Mouse (Mus musculus) heart, adult 11 months (tissue): ENCODE results near the gene Rpl31.

Experiments
- DNase-seq: peaks from one replicate; pipeline ENCODE4 v3.0.0; 2022

Gene Rpl31

GRCm38 (mm10) chr1:39367601-39368266 lies at the start of gene Rpl31:
Rpl31 (plus strand) TSS chr1:39367842.
- DNase-seq: peak; percentile 100

DNA sequence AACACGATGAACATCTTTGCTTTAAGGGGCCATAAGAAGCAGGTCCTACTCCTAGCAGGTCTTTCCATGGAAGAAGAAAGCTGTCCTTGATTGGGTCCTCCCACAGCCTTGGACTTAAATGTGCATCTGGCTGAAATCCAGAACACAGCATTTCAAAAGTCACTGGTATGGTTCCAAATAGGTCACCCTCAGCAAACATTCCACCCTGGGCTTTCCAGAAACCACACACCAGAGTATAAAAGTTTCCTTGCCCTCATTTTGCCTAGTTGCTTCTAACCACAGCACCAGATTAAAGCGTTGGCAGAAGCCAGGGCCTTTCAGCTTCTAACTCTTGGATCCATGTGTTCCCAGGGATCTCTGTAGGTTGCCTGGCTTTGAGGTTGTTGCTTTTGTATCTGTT lies 49.7 kb upstream of the Rpl31 start:
- peak; percentile 88 for DNase-seq

DNA sequence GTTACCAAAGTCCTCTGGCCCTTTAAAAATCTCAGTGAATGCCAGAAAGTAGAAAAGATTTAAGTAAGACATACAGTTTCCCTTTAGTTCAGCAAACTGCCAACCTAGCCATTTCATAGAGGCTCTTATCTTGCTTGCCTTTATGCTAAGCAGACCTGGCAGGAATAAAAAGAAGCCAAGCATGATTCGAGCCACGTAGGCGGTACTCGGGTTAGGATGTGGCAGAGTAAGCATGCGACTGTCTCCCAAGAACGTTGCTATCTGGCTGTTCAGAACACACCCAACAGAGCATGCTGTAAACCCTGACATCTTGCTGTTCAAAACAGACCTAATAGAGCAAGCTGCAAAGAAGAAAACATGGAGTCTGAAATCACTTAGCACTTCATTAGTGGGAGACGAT lies 48.8 kb upstream of the Rpl31 start:
- no peak for DNase-seq

DNA sequence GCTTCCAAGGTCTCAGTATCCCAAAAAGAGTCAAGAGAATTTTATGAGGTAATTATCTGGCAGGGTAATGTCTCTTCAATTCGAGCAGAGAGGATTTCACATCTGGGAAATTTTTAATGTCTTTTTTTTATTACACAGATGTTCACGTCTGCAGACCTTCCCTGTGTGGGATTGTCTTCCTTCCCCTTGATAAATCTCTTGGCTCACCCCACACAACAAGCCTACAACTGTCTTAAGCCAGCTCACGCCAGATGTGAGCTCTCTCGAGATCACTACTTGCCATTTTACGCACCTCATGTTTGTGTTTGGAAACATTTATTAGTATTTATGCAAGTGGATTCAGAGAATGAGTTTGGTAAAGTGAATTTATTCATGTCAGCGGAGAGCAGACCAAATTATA lies 45.7 kb upstream of the Rpl31 start:
- DNase-seq: no peak

DNA sequence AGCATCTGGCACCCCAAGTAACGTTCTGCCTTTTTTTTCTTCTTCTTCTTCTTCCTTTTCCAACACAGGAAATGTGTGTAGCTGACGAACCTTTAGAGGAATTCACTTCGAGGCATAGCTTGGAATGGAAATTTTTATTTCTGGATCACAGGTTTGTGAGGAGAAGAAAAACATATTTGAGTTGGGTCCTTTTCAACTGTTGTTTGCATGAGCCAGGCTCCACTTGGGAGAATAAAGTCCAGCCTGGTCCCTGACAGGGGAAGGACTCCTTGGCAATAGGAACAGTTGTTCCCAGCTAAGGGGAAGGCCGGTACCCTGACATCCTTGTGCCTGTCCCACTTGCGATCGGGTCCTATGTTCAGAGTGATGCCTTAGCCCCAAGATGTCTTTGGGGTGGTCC lies 42.4 kb upstream of the Rpl31 start:
- no peak for DNase-seq

DNA sequence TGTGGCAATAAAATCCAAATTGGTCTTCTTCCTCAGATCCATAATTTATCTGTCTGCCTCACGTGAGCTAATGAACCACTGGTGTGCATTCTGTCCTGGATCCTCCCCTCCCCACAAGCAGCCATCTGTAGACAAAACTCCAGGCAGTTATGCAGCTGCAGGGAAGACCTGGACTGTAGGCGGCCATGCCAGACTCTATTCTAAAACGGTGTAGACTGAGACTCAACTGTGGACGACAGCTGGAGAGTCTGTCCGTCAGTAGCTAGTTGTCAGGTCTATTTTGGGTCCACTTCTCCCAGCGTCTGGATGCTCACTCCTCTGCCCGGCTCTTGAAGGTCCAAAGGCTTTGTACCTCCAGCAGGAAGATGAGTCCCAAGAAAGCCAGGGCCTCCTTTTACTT lies 40.1 kb upstream of the Rpl31 start:
- DNase-seq: no peak

GRCm38 (mm10) chr1:39330857-39331594 lies 36.6 kb upstream of the Rpl31 start:
- peak; percentile 94 for DNase-seq

DNA sequence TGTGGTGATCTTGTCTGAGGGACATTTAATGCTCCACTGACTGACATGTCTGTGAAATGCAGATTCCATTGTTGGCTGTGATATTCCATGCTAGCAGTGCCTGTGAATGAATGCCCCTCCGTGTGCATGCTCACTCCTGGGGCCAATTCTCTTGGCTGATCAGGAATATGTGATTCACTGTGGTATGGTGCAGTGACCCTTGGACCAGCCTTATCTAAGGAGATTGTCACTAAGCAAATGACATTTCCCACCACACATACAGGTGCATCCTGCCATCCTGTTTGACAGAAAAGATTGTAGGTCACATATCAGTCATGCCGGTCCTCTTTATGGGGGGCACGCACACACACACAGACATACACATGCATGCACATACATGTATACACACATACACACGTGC lies 35.2 kb upstream of the Rpl31 start:
- DNase-seq: no peak

DNA sequence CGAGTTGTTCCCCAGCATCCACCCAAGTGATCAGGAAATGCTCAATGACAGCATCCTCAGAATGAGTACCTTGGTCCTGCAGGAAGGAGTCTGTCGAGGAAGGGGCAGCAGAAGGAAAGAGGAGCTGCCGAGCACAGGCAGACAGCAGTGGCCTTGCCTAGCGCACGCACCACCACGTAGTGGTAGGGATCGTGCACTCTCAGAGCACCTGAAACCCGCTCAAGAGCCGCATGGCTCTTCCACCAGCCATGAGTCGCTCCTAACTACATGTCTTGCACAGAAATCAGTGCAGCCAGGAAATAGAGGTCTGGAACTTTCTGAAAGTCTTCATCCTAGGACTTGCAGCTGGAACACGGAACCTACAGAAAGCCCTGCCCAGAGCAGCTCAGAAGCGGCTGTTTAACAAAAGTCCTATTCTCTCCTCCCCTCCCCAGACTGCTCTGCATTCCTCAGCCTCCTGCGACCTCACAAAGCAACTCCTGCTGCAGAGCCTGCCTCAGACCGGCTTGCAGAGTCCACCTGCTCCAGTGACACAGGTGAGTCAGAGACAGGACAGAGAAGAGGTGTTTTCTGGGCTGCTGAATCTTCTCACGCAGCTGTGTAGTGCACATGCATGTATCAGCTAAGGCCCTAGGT lies 32.0 kb upstream of the Rpl31 start:
- no peak for DNase-seq

GRCm38 (mm10) chr1:39336788-39337187 lies 30.9 kb upstream of the Rpl31 start:
- DNase-seq: no peak

DNA sequence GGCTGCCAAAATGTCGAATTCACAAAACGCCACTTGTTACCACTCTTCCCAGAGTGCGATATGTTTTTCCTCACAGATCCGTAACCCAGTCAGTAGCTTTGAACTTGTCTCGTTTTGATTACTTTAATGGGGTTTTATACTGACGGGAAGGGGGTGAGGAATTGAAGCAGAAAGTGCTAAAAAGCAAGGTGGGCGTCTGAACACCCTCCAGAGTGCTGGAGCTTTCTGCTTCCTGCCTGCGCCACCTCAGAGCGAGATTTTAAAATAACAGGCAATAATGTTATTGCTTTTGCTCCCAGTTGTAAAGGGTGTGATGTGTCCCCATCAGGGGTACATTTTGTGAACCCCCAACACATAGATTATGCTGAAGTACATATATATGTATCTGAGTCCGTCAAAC lies 28.8 kb upstream of the Rpl31 start:
- no peak for DNase-seq

- DNase-seq: no peak
Measured at GRCm38 (mm10) chr1:39339455-39339854, 28.2 kb upstream of the Rpl31 start.

- no peak for DNase-seq
Measured at GRCm38 (mm10) chr1:39340156-39340555, 27.5 kb upstream of the Rpl31 start.

- peak; percentile 92 for DNase-seq
Measured at GRCm38 (mm10) chr1:39340647-39341046, 27.0 kb upstream of the Rpl31 start.

- no peak for DNase-seq
Measured at GRCm38 (mm10) chr1:39341807-39342206, 25.8 kb upstream of the Rpl31 start.

GRCm38 (mm10) chr1:39343242-39343641 lies 24.4 kb upstream of the Rpl31 start:
- DNase-seq: no peak

DNA sequence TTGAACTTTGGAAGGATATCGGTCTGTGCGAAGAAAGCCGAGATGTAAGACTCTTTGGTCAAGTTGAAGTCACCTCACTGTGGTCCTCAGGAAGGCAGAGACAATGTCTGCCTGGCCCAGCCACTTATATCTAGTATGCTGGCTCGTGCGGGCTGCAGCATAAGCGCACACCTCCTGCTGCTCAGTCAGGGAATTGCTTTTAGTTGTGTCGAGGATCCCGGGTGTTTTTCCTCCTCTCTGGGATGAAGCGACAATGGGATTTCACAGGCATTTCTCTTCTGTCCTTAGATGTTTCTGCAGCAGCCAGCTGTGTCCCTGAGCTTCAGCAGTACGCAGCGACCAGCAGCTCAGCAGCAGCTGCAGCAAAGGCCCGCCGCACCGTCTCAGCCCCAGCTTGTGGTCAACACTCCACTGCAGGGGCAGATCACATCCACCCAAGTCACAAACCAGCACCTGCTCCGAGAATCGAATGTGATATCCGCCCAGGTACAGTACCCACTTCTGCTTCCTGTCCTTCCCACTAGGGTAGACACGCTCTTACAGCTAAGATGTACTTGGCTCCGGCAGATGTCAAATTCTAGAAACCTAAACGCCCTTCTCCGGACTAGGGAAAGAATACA lies 22.6 kb upstream of the Rpl31 start:
- DNase-seq: no peak

- peak; percentile 95 for DNase-seq
Measured at GRCm38 (mm10) chr1:39349001-39349400, 18.6 kb upstream of the Rpl31 start.

DNA sequence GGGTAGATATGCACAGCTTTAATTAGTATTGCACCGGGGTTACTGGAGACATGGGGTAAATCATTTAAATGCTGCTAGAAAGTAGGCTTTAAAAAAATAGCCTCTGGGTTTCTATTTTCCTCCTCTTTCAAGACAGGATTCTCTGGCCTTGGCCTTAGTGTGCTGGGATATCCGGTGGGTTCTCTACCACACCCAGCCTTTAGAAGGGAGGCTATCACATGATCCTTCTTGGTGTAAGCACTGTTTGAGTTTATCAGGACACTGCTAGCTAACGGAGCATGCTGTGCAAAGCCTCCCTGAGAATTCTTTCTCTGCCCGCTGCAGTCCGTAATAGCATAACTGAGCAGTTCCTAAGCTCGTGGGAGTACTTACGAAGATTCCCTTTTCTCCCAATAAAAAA lies 18.2 kb upstream of the Rpl31 start:
- no peak for DNase-seq

DNA sequence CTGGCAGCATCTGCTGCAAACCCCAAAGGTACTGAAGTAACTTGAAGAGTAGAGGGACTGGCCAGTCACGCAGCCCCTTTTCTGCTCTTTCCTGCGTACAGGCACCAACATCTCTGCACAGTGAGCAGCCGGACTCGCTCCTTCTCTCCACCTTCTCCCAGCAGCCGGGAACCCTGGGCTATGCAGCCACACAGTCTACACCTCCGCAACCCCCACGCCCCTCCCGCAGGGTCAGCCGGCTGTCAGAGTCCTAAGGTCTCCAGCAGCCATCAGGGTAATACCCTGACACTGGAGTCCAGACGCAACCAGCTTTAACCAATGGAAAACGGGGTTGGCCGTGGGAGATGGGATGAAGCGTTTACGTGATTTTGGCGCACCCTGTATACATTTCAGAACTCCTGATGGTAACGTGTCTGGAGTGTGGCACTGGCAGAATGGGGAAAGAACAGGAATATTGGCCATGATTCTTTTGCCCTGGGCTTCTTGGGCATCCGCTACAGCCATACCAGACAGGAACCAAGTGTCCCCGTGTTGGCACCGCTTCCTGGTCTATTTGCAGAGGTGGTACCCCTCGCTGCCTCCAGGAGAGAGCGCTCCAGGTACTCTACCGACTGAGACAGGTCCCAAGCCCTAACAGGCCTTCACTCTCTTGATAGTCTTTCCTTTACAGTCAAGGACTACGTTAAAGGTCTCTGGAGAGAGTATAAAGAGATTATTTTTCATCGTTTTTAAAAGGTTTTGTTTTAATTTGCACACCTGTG lies 5.7 kb upstream of the Rpl31 start:
- no peak for DNase-seq

- no peak for DNase-seq
Measured at GRCm38 (mm10) chr1:39362515-39362893, 5.1 kb upstream of the Rpl31 start.

DNA sequence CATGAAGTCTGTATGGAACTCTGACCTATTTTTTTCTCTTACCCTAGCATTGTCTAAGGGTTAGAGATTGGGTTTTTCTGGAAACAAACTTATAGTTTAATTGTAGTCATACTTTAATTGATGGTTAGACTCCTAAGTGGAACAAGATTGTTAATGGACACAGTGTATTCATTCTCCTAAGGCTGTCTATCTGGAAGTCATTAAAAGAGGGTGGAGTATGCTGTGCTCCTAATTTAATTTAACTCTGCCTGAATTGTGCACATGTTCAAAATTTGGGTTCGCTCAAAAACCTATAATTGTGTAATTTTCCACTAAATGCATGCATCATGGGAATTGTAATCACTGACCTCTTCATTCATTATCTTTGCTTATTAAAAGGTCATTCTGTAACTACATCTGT lies 2.1 kb upstream of the Rpl31 start:
- DNase-seq: no peak

- DNase-seq: peak; percentile 92
Measured at GRCm38 (mm10) chr1:39367045-39367444, 597 bp upstream of the Rpl31 start.
